Mouse (Mus musculus): ENCODE measurements at regions not wholly inside any gene's neighbourhood (a gene's known extent, or its start where the extent isn't known, plus 50 kb on each side); places are given as distances from the start of the nearest gene placed in this dataset.

DNA sequence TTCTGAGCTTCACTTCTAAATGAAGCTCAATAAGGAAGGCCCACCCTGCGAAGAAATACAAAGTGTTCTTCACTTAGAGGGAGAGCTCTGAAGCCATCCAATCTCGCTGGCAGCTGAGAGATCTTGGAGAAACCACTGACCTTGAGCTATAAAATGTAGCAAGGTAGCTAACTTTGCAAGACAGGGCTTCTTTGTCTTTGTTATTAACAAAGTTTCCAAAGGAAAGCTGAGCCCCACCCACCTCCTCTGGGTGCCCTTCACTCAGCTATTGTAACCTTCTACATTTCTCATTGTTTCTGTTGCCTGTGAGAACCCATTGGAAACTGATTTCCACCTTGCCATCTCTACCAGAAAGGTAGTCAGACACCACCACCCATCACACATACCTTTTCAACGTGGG lies 57.2 kb upstream of the Usp9x start:
- no peak for ATAC-seq (replicated peaks in 1 of 2; ENCODE audit: insufficient read depth in 1 of 2, low FRiP score in 2 of 2, low TSS enrichment in 1 of 2, low read depth in 1 of 2, poor library complexity in 2 of 2, severe bottlenecking in 2 of 2)

DNA sequence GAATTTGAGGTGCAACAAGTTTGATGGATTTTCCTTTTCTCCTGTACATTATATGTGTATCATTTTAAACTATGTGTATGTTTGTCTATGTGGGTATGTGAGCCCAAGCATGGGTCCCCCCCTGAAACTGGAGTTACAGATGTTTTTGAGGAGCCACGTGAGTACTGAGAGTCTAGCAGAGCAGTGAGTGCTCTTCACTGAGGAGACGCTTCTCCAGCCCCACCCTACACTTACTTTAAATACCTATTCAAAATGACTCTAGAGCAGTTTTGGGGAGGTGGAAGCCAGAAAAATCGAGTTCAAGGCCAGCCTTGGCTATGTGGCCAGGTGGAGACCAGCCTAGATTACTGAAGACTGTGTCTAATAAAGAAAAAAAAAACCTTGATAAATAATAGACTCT lies 58.2 kb upstream of the Usp9x start:
- no peak for ATAC-seq (replicated peaks in 1 of 2; ENCODE audit: insufficient read depth in 1 of 2, low FRiP score in 2 of 2, low TSS enrichment in 1 of 2, low read depth in 1 of 2, poor library complexity in 2 of 2, severe bottlenecking in 2 of 2)

DNA sequence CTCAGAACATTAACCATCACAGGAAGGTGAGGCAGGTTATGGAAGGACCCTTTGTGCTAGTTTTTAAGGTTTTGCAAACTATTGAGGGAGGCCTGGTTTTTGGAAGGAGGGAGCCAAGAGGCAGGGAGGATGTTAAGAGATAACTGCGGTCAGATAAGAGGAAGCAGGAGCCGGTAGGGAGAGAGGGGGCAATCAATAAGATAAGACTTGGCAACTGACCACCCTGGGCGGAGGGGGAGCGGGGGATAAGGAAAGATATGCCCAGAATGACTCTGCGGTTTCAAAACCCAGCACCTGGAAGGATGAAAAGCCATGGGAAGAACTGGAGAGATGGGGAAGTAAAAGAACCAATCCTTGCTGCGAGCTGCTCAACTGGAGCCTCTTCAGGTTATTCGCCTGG lies 80.5 kb upstream of the Usp9x start:
- ATAC-seq (replicated peaks in 1 of 2; ENCODE audit: insufficient read depth in 1 of 2, low FRiP score in 2 of 2, low TSS enrichment in 1 of 2, low read depth in 1 of 2, poor library complexity in 2 of 2, severe bottlenecking in 2 of 2) = no peak

DNA sequence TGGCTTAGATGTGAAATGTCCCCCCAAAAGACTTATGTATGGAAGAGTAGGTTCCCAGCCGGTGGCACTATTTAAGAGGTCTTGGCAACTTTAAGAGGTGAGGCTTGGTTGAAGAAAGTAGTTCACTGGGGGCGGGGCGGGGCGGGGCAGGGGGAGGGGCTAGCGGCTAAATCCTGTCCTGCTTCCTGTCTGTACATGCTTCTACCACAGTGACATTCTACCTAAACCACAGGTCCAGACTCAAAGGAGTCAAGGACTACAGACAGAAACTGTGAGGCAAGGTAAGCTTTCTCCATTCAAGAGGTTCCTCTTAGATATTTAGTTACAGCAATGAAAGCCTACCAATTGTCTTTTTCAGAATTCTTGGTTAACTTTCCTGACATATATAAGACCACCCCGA lies 93.6 kb upstream of the Usp9x start:
- ATAC-seq (replicated peaks in 1 of 2; ENCODE audit: insufficient read depth in 1 of 2, low FRiP score in 2 of 2, low TSS enrichment in 1 of 2, low read depth in 1 of 2, poor library complexity in 2 of 2, severe bottlenecking in 2 of 2) = no peak

DNA sequence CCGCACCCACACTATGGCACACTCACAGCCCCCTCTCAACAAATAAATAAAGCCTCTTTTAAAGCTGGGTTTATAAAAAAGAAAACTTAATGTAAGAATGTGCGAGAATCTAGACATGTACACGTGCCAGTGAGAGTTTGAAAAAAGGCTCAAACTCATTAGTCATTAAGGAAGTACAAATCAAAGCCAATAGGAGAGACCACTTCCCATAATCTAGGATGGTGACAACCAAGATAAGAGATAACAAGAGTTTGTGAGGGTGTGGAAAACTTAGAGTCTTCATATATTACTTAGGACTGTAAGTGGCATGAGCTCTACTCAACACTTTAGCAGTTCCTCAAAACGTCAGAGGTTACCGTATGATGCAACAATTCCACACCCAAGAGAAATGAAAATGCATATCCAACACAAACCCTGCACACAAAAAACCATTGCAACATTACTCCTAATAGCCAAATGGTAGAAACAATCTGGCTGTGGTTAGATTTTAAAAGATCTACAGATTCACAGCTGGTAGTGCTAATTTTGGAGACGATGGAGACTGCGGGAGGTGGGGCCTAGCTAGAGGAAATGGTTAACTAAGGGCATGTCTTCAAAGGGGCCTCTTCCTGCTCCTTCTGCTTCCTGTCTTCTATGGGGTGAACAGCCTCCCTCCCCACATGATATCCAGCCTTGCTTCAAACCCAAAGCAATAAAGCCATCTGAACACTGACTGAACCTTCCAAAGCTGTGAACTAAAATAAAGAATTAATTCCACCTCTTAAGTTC lies 102.1 kb upstream of the Usp9x start:
- ATAC-seq (replicated peaks in 1 of 2; ENCODE audit: insufficient read depth in 1 of 2, low FRiP score in 2 of 2, low TSS enrichment in 1 of 2, low read depth in 1 of 2, poor library complexity in 2 of 2, severe bottlenecking in 2 of 2) = peak; percentile 46 to 53; a peak in 3 of 4 replicates

DNA sequence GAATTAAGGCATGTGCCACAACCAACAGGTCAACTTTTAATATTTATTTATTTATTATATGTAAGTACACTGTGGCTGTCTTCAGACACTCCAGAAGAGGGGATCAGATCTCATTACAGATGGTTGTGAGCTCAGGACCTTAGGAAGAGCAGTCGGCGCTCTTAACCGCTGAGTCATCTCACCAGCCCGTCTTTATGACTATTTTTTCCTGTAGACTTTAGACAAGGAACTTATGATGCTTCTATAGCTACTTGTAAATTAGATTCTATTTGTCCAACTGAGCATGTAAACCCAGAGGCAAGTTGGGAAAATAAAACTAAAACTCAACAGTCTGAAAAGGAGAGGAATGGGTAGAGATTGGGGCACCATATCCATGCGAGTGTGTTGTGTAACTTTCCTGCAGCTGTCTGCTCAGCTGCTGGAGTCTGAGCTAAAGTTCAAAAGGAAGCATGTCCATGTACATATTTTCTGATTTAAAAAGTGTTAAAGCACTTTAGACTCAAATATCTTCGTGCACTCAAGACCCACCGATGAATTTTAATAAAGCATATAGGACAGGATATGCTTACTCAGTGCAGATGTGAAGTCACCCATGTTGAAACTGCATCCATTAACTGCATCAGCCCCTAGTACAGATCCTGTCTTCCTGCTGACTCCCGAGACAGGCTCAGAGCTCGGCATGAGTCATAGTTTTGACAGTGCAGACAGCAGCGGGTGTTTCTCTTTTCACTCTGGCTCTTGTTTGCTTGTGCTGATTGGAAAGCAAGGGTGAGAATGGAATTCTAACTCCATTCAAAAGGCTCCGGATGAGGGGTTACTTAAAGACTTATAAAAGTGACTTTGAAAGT lies 111.6 kb upstream of the Usp9x start:
- no peak for ATAC-seq (replicated peaks in 1 of 2; ENCODE audit: insufficient read depth in 1 of 2, low FRiP score in 2 of 2, low TSS enrichment in 1 of 2, low read depth in 1 of 2, poor library complexity in 2 of 2, severe bottlenecking in 2 of 2)

DNA sequence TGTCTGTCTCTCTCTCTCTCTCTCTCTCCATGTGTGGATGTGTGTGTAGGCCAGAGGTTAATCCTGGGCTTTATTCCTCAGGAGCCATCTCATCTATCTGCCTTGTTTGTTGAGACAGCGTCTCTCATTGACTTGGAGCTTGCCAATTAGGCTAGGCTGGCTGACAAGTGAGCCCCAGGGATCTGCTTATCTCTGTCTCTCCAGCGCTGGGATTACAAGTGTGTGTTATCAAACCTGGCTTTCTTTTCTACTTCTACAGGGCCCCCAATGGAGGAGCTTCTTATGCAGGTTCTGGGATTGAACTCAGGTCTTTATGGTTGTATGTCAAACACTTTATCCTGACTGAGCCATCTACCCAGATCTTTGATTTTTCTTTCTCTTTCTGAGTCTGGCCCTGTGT lies 112.4 kb upstream of the Usp9x start:
- no peak for ATAC-seq (replicated peaks in 1 of 2; ENCODE audit: insufficient read depth in 1 of 2, low FRiP score in 2 of 2, low TSS enrichment in 1 of 2, low read depth in 1 of 2, poor library complexity in 2 of 2, severe bottlenecking in 2 of 2)

DNA sequence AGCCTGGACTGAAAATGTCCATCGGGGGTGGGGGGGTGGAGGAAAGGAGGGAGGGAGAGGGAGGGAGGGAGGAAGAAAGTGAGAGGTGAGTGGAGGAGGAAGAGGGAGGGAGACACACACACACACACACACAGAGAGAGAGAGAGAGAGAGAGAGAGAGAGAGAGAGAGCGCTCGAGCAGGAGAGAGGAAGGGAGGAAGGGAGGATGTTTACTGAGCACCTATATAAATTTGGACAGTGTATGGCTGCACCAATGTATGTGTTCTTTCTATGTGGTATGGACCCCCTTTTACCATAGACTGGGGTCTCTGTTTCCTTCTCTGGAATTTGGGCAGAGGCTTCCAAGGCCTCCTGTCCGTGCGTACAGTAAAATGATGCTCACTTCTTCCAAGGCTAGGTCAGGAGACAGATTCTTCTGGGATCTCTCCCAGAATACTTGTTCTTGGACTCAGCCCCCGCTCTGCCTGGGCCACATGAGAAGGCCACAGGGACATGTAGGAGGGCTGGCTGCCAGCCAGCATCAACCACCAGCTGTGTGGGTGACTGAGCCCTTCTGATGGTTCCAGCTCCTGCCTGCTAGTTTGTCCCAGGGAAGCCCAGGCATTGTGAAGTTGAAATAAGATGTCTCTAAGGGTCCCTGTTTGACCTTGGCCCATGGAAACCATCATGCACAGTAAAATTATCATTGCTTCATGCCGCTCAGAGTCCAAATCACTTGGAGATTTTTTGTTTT lies 120.2 kb upstream of the Usp9x start:
- no peak for ATAC-seq (replicated peaks in 1 of 2; ENCODE audit: insufficient read depth in 1 of 2, low FRiP score in 2 of 2, low TSS enrichment in 1 of 2, low read depth in 1 of 2, poor library complexity in 2 of 2, severe bottlenecking in 2 of 2)

DNA sequence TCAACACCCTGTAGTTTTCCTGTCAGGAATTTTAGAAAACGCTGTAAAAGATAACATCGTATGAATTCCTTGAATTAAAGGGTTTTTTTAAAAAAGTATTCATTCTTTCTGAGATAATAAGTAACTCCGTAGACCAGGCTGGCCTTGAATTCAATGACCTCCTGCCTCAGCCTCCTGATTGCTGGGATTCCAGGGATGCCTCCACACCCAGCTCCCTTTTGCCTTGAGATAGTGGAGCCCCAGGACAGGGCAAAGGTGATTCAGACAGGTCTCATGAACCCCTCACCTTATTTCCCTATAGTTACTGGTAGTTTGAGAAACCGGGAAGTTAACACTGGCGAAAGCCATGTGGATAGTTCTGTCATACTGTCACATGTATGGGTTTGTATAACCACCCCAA lies 128.8 kb upstream of the Usp9x start:
- no peak for ATAC-seq (replicated peaks in 1 of 2; ENCODE audit: insufficient read depth in 1 of 2, low FRiP score in 2 of 2, low TSS enrichment in 1 of 2, low read depth in 1 of 2, poor library complexity in 2 of 2, severe bottlenecking in 2 of 2)

DNA sequence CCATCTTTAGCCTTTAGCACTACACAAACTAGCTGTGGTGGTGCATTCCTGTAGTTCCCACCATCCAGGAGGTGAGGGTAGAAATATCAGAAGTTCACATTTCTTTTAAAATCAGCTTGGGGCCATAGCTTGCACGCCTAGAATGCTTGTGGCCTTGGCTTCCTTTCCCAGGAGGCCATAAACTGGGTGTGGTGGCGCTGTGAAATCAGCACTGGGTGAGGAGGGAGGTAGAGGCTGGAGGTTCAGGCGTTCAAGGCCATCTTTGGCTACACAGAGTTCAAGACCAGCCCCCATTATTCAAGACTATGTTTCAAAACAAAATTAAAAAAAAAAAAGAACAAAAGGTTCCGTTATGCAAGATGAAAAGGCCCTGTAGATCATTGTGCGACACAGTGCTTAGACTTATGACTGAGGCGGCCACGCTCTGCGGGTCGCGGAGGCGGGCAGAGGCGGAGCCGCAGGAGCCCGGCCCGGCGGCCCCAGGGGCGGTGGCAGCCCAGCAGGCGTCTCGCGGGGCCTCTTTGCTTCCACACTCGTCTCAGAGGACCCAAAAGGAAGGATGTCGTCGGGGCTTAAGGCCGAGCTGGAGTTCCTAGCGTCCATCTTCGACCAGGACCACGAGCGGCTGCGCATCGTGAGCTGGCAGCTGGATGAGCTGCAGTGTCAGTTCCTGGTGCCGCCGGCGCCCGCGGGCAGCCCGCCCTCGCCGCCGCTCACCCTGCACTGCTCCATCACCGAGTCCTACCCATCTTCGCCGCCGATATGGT lies 134.7 kb upstream of the Usp9x start:
- peak in 1 of 2 experiments; percentile 58; a peak in 1 of 4 replicates for ATAC-seq (replicated peaks in 1 of 2; ENCODE audit: insufficient read depth in 1 of 2, low FRiP score in 2 of 2, low TSS enrichment in 1 of 2, low read depth in 1 of 2, poor library complexity in 2 of 2, severe bottlenecking in 2 of 2)

DNA sequence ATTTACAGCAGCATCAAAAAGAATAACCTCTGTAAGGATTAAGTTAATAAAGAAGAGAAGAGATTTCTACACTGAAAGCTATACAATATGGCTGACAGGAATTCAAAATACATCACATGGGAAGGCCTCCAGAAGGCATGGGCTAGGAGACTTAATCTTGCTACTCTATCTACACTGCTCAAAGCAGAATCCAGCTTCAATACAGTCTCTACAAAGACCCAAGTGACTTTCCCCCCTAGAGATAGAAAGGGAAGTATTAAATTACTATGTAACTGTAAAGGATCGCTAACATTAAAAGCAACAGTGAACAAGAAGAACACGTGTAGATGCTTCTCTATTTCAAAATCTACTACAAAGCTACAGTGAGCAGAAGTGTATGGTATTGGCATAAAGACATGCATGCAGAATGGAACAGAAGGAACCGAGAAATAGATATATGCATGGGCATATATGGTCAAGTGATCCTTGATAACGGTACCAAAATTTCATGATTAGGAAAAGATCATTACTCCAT lies 137.9 kb upstream of the Usp9x start:
- no peak for ATAC-seq (replicated peaks in 1 of 2; ENCODE audit: insufficient read depth in 1 of 2, low FRiP score in 2 of 2, low TSS enrichment in 1 of 2, low read depth in 1 of 2, poor library complexity in 2 of 2, severe bottlenecking in 2 of 2)

DNA sequence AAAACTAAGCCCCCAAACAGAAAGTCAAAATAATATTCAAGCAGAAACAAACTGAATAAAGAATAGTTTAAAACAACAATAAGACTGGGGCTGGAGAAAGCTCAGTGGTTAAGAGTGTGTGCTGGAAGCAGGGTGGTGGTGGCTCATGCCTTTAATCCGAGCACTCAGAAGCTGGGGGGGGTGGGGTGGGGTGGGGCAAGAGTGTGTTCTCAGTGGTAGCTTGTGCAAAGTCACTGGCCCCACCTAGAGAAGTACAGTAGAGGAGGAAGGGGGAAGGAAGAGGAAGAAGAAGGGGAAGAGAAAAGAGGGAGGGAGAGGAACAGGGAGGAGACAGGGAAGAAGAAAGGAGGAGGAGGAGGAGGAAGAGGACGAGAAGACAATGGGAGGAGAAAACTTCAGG lies 141.1 kb upstream of the Usp9x start:
- ATAC-seq (replicated peaks in 1 of 2; ENCODE audit: insufficient read depth in 1 of 2, low FRiP score in 2 of 2, low TSS enrichment in 1 of 2, low read depth in 1 of 2, poor library complexity in 2 of 2, severe bottlenecking in 2 of 2) = no peak

DNA sequence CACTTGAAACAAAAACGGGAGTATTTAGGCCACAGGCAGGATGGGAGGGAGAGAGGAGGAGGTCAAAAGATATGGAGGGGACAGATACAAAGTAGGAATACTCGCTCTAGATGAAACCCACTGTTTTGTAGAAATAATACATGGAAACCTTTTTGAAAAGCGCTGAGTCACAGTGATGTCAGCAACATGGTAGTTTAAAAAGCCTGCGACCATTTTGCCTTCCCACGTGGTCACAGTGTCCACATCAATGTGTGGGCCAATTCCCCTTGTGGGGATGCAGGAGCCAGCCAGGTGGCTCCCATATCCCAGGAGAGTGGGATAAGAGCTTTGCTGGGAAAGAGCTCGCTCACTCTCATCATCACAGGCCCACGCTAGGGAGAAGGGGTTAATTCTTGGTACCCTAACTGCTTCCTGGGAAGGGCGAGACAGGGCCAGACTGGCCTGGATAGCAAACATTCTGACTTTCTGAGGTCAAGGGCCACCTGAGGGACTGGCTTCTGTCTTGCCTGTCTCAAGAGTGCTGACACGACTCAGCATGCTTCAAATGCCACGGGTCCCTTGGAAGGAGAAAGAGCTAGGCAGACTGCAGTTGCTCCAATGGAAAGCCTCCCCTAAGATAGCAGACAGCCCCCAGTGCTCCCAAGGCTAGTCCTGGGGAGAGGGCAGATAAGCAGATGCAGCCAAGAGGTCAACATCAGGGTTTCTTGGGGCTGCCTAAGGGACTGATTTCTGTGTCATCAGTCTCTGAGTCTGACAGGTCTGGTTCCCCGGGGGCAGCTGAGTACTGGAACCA lies 143.3 kb upstream of the Usp9x start:
- no peak for ATAC-seq (replicated peaks in 1 of 2; ENCODE audit: insufficient read depth in 1 of 2, low FRiP score in 2 of 2, low TSS enrichment in 1 of 2, low read depth in 1 of 2, poor library complexity in 2 of 2, severe bottlenecking in 2 of 2)

DNA sequence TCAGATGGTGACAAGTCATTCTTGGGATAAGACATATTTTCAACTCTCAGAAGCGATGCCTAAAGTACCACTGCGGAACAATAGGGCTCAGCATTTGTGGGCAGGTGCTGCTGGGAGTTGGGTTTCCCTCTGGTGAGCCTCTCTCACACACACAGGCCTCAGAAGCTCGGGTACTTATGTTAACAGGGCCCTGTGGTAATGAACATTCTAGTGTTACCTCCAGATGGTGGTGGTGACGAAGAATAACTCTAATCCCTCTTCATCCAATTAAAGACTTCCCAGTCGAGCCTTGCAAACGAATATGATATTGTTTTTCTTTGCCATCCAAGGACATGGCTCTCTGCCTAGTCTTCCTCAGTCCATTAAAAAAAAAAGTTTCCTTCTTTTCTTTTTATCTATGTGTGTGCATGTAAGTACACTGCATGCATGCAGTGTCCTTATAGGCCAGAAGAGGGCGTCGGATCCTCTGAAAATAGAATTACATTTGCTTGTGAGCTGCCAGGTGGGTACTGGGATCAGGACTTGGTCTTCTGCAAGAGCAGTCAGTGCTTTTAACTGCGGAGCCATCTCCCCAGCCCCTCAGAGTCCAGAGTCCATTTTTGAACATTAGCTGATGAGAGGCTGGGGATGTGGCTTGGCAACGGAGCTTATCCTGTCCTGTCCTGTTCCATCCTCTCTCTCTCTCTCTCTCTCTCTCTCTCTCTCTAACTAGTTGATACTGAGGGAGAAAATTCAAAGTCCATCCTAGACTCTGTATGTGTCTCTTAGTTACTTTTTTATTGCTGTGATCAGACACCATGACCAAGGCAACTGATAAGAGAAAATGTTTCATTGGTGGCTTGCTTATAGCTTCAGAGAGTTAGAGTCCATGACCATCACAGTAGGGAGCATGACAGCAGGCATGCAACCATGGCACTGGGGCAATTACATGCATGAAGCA lies 146.3 kb upstream of the Usp9x start:
- no peak for ATAC-seq (replicated peaks in 1 of 2; ENCODE audit: insufficient read depth in 1 of 2, low FRiP score in 2 of 2, low TSS enrichment in 1 of 2, low read depth in 1 of 2, poor library complexity in 2 of 2, severe bottlenecking in 2 of 2)

DNA sequence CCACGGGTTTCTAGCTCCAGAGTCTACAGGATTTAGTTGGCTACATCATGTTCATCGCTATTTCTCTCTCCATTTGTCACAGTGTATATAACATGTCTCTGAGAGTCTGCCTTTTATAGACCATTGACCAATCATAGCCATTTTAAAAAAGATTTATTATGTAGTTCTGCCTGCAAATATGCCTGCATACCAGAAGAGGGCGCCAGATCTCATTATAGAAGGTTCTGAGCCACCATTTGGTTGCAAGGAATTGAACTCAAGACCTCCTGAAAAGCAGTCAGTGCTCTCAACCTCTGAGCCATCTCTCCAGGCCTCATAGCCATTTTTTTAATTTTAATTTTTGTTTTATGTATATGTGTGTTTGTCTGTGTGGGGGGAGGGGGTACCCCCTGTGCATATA lies 151.7 kb upstream of the Usp9x start:
- no peak for ATAC-seq (replicated peaks in 1 of 2; ENCODE audit: insufficient read depth in 1 of 2, low FRiP score in 2 of 2, low TSS enrichment in 1 of 2, low read depth in 1 of 2, poor library complexity in 2 of 2, severe bottlenecking in 2 of 2)

DNA sequence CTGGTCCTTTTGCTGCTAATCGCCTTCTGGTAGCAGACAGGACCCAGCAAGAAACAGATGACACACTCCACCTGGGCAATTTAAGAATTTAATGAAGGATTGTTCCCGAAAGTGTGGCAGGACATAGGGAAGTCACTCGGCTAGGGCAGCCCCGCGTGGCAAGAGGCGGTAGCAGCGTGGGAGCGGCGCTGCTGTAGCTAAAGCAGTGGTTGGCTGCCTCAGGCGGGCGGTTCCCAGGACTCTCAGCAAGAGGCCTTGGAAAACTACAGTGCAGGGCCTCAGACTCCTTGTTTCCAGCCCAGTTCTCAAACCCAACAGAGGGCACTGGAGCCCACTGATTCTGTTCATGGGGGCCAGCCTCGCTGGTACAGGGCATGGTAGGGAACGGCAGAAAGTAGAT lies 154.2 kb upstream of the Usp9x start:
- no peak for ATAC-seq (replicated peaks in 1 of 2; ENCODE audit: insufficient read depth in 1 of 2, low FRiP score in 2 of 2, low TSS enrichment in 1 of 2, low read depth in 1 of 2, poor library complexity in 2 of 2, severe bottlenecking in 2 of 2)

Measured in hematopoietic stem cell, adult 5-6 weeks (primary cell).